28 mouse cellular contexts compared by ENCODE assay signal in the genomic region with DNA sequence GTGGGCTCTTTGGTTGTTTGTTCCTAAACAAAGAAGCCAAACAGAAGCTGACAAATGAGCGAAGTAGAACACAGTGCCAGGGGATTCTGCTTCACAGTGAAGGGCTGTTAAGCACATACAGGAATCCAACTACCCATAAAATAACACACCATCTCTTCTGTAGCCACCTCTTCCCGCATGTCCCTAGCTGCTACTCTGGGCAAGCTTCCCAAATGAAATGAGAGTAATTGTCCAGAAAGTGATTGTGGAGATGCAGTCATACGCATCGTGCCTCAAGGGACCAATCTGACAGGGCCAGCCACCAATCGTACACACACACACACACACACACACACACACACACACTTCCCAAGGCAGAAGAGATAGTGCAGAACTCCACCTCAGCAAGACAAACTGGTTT. TPM values are rescaled to one million over a fixed set of nuclear protein-coding genes. Genes with fewer than 3 reads are reported as not detected.
DNase-seq lines count a peak whose midpoint lies in the region; ATAC-seq and TF ChIP-seq lines count a peak whose summit lies in the region.
"Had no signal": no experiment of that assay in that cellular context is flagged by ENCODE, and none has a peak within 500 bp of the region (broad histone marks: within the 10 kb centered on the region; RNA-seq: fewer than 3 reads in every experiment).

No protein-coding gene starts in this region.

- H3K27ac ChIP-seq in left cerebral cortex, adult 2 months: no peak overlapping the region
- no peak overlapping the region for H3K27ac ChIP-seq in neural tube, embryonic 15.5 days (replicated peaks)
- H3K27ac ChIP-seq: embryonic facial prominence, embryonic 15.5 days; forebrain, embryonic 10.5 days; heart, embryonic 10.5 days had no signal

- WGBS in neural tube, embryonic 15.5 days: 49% methylated on average over 5 of the region's 5 CpGs

- peak; percentile 1 to 6 for DNase-seq in cerebellum, postnatal 14 days
- no peak for DNase-seq in cerebellum, adult 11-12 months
- DNase-seq in left cerebral cortex, postnatal 4 days: peak; percentile 26
- DNase-seq in left cerebral cortex, adult 2 months (ENCODE audit: extremely low spot score in 1 of 2, low spot score in 2 of 2): no peak
- peak; percentile 39 for DNase-seq in retina, postnatal 1 day
- DNase-seq in retina, embryonic 14.5 days (ENCODE audit: low spot score): no peak
- DNase-seq in embryo, embryonic 9.5 days (ENCODE audit: extremely low spot score): no peak
- DNase-seq: adrenal gland, postnatal 14 days; cerebellum, adult 8-10 months; cerebellum, postnatal 36 days; gastrocnemius, postnatal 36 days; heart, adult 18-20 months; heart, postnatal 10 days; heart, postnatal 4 days had no signal

- ATAC-seq in neural tube, embryonic 15.5 days (ENCODE audit: low FRiP score): peak; percentile 81
- ATAC-seq: activated CD4-positive, CD25-positive, alpha-beta regulatory T cell, adult 4 months; forebrain, embryonic 14.5 days; inflammation-experienced regulatory T-cells, adult 6 months; intestine, postnatal 0 days; Patski had no signal

- peaks cover 6% of the 10 kb centered on the region; the same call in 1 of the 2 replicates for H3K4me1 ChIP-seq in neural tube, embryonic 15.5 days
- H3K4me1 ChIP-seq: embryonic facial prominence, embryonic 15.5 days; forebrain, embryonic 10.5 days; heart, embryonic 10.5 days had no signal

- no peaks in the 10 kb centered on the region for H3K9me3 ChIP-seq in neural tube, embryonic 15.5 days (replicated peaks)
- H3K9me3 ChIP-seq: embryonic facial prominence, embryonic 15.5 days; forebrain, embryonic 10.5 days; heart, embryonic 10.5 days had no signal

- intact Hi-C loops in left cerebral cortex, postnatal 4 days (cut with DNase I): no loop called here
- intact Hi-C loops in left cerebral cortex, adult 2 months (cut with DNase I): no loop called here

- no peaks in the 10 kb centered on the region for H3K27me3 ChIP-seq in neural tube, embryonic 15.5 days (replicated peaks)
- H3K27me3 ChIP-seq: embryonic facial prominence, embryonic 15.5 days; Patski had no signal

- H3K9ac ChIP-seq in neural tube, embryonic 15.5 days (replicated peaks): no peak overlapping the region
- H3K9ac ChIP-seq: embryonic facial prominence, embryonic 15.5 days had no signal

- H3K4me2 ChIP-seq in neural tube, embryonic 15.5 days: no peak overlapping the region
- H3K4me2 ChIP-seq: embryonic facial prominence, embryonic 15.5 days had no signal

- H3K36me3 ChIP-seq in neural tube, embryonic 15.5 days: no peaks in the 10 kb centered on the region
- H3K36me3 ChIP-seq: embryonic facial prominence, embryonic 15.5 days; forebrain, embryonic 10.5 days; heart, embryonic 10.5 days had no signal

- no peak for TF ChIP-seq CTCF in left cerebral cortex, adult 2 months (IDR thresholded peaks at IDR 0.05)

- H3K4me3 ChIP-seq in left cerebral cortex, adult 2 months: no peak overlapping the region
- H3K4me3 ChIP-seq in neural tube, embryonic 15.5 days (replicated peaks): no peak overlapping the region
- H3K4me3 ChIP-seq: embryonic facial prominence, embryonic 15.5 days; erythroblast, embryonic 14.5 days; forebrain, embryonic 10.5 days; heart, embryonic 10.5 days had no signal

RNA-seq across cellular contexts. Expression of gene Pkhd1, which starts 27.4 kb away (rescaled TPM):
- under 1 TPM in 1 of 2 experiments, not detected in 1; 0.16 TPM for total RNA-seq in left cerebral cortex, postnatal 4 days (2021)
- under 1 TPM in 1 of 2 experiments, not detected in 1; 0.09 TPM for total RNA-seq in left cerebral cortex, adult 2 months (2021)
- 0.03 TPM in 1 of 2 replicates, not detected in the other for polyA plus RNA-seq in neural tube, embryonic 15.5 days (2015; fragmentation: Nextera tagmentation; extraction: Ambion mirVana)
- total RNA-seq: heart, adult 18-20 months; heart, postnatal 10 days; heart, postnatal 4 days; MEL had no signal
- polyA plus RNA-seq: C2C12; embryonic facial prominence, embryonic 11.5 days; erythroblast, embryonic 14.5 days; forebrain, embryonic 10.5 days; forebrain, embryonic 14.5 days; heart, embryonic 14.5 days; inflammation-experienced regulatory T-cells, adult 6 months had no signal

Comparison
In these comparisons a context has a peak if more than half of its experiments do, and no peak if none do; other contexts are left out.
1. DNase-seq: peak in cerebellum, postnatal 14 days (2 of 2), left cerebral cortex, postnatal 4 days (single experiment) and retina, postnatal 1 day (single experiment); none in cerebellum, adult 11-12 months (single experiment), left cerebral cortex, adult 2 months (0 of 2), retina, embryonic 14.5 days (single experiment) and embryo, embryonic 9.5 days (single experiment).